Mouse (Mus musculus): Measurements from ENCODE around the gene Atp11a. TPM values are rescaled to one million over a fixed set of nuclear protein-coding genes. Genes with fewer than 3 reads are reported as not detected.

Atp11a gene
- total and polyA plus RNA-seq, 2 experiments from 2014 or later, result 10.5 to 36.1 TPM

DNA sequence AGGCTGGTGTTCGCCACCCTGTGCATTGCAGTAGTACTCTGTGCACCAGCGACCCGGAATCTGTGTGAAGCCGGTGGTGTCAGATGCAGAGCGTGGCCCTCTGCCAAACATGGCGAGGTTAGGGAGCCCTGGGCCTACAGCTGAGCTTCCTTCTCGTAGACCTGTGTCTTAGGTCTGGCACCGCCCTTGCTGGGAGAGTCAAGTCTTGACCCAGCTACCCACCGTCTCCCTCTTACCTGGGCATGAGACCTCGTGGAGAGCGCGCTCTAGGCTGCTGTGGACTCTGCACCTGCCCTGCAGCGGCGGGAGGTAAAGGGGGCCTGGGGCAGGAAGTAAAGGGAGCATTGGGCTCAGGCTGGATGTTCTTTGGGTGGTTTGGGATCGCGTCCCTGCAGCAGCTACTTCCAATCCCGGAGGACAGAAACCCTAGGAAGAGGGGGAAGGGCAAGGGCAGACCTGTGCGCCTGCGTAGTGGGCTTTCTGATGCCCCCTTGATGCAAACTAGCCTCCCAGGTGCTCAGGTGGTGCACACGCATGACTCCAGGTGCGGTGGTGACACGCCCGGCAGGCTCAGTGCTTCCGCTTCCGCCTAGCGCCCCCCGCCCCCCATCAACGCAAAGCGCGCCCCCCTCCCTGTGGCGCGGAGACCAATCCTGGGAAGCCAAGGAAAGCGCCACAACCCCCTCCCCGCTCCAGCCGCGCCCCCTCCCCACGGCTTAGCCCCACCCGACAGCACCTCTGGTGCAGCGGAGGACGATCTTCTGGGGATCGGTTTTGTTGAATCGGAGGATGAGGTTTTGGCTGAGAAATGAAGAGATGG is 158.6 kb downstream of the Atp11a start:
- peak overlapping the region; percentile 65 for H3K4me3 ChIP-seq (ENCODE audit: low read depth, low read length)
- H3K9ac ChIP-seq, result peak overlapping the region; percentile 81
- H3K9me3 ChIP-seq (ENCODE audit: low read length), result no peaks in the 10 kb centered on the region
- H3K4me1 ChIP-seq (ENCODE audit: insufficient read depth), result peaks cover 26% of the 10 kb centered on the region
- no peak; the same call in 1 of the 2 replicates for TF ChIP-seq CTCF (IDR thresholded peaks at IDR 0.05; ENCODE audit: low read depth)
- peak overlapping the region; percentile 86 for H3K27ac ChIP-seq (ENCODE audit: low read depth, low read length)
- DNase-seq (peak; percentile 92), ATAC-seq (peak; percentile 93)
- peak overlapping the region; percentile 90 for H3K4me2 ChIP-seq (ENCODE audit: low read depth)
- WGBS, result 11% methylated on average over 42 of the region's 42 CpGs
- H3K36me3 ChIP-seq (ENCODE audit: insufficient read depth), result no peaks in the 10 kb centered on the region
- H3K27me3 ChIP-seq (ENCODE audit: insufficient read depth, low read length), result no peaks in the 10 kb centered on the region

- ATAC-seq (peak; percentile 27; the same call in 1 of the 2 replicates), DNase-seq (peak; percentile 36)
- Histone ChIP-seq H3K36me3 (ENCODE audit: insufficient read depth) (no peaks in the 10 kb centered on the region), H3K9ac (peak overlapping the region; percentile 81), H3K4me3 (ENCODE audit: low read depth, low read length) (peak overlapping the region; percentile 65), H3K4me1 (ENCODE audit: insufficient read depth) (peaks cover 26% of the 10 kb centered on the region), H3K27ac (ENCODE audit: low read depth, low read length) (peak overlapping the region; percentile 86), H3K4me2 (ENCODE audit: low read depth) (peak overlapping the region; percentile 90), H3K27me3 (ENCODE audit: insufficient read depth, low read length) (no peaks in the 10 kb centered on the region), H3K9me3 (ENCODE audit: low read length) (no peaks in the 10 kb centered on the region)
- no peak for TF ChIP-seq CTCF (IDR thresholded peaks at IDR 0.05; ENCODE audit: low read depth)
- 38% methylated on average over 16 of the region's 16 CpGs for WGBS
Measured at GRCm38 (mm10) chr8:12916156-12916900, 159.5 kb downstream of the Atp11a start.

GRCm38 (mm10) chr8:12917029-12917428 is 160.2 kb downstream of the Atp11a start:
- H3K4me3 ChIP-seq (ENCODE audit: low read depth, low read length), result peak overlapping the region; percentile 65
- H3K27me3 ChIP-seq (ENCODE audit: insufficient read depth, low read length), result no peaks in the 10 kb centered on the region
- peak overlapping the region; percentile 86 for H3K27ac ChIP-seq (ENCODE audit: low read depth, low read length)
- H3K9ac ChIP-seq, result peak overlapping the region; percentile 81
- H3K9me3 ChIP-seq (ENCODE audit: low read length), result no peaks in the 10 kb centered on the region
- TF ChIP-seq CTCF (IDR thresholded peaks at IDR 0.05; ENCODE audit: low read depth), result no peak
- H3K4me1 ChIP-seq (ENCODE audit: insufficient read depth), result peaks cover 26% of the 10 kb centered on the region
- no peak for DNase-seq
- no peaks in the 10 kb centered on the region for H3K36me3 ChIP-seq (ENCODE audit: insufficient read depth)
- 58% methylated on average over 3 of the region's 3 CpGs for WGBS
- ATAC-seq, result no peak
- H3K4me2 ChIP-seq (ENCODE audit: low read depth), result peak overlapping the region; percentile 90

DNA sequence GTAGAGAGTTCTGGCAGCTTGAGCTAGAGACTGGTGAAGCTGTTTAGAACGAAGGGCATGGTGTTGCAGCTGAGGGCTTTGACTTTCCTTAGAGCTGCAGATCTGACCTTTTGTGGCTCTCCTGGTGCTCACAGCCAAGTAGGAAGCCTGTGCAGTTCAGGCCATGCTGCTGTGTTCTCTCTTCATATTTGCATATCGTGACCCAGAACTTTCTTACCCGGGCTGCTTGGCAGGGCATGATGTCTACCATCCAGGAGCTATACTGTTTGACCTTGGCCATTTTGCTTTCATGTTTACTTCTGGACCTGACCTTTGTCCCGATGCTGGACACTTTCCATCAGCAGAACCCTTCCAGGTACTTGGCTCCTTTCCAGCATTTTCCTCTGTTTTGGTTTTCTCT is 161.0 kb downstream of the Atp11a start:
- TF ChIP-seq CTCF (IDR thresholded peaks at IDR 0.05; ENCODE audit: low read depth), result no peak
- H3K9ac ChIP-seq, result peak overlapping the region; percentile 81
- no peak overlapping the region for H3K27ac ChIP-seq (ENCODE audit: low read depth, low read length)
- DNase-seq (no peak), ATAC-seq (no peak)
- H3K4me2 ChIP-seq (ENCODE audit: low read depth), result peak overlapping the region; percentile 90
- peak overlapping the region; percentile 65 for H3K4me3 ChIP-seq (ENCODE audit: low read depth, low read length)
- peaks cover 26% of the 10 kb centered on the region for H3K4me1 ChIP-seq (ENCODE audit: insufficient read depth)
- no peaks in the 10 kb centered on the region for H3K9me3 ChIP-seq (ENCODE audit: low read length)
- WGBS, result 85% methylated on average over 4 of the region's 4 CpGs
- no peaks in the 10 kb centered on the region for H3K36me3 ChIP-seq (ENCODE audit: insufficient read depth)
- no peaks in the 10 kb centered on the region for H3K27me3 ChIP-seq (ENCODE audit: insufficient read depth, low read length)

Other genes starting within 250 kb of the Atp11a start
- gene Spaca7, start 184.0 kb upstream of the Atp11a start, total RNA-seq (2014; rRNA removed), result not detected in 2 replicates
- not detected in 2 replicates for gene Spaca7, start 184.0 kb upstream of the Atp11a start, polyA plus RNA-seq (2015; fragmentation: Nextera tagmentation; extraction: Ambion mirVana)
- 36.4 and 58.0 TPM in 2 replicates for gene Tubgcp3, start 84.8 kb upstream of the Atp11a start, total RNA-seq (2014; rRNA removed)
- 22.1 and 24.4 TPM in 2 replicates for gene Tubgcp3, start 84.8 kb upstream of the Atp11a start, polyA plus RNA-seq (2015; fragmentation: Nextera tagmentation; extraction: Ambion mirVana)
- gene Mcf2l, start 116.8 kb downstream of the Atp11a start, total RNA-seq (2014; rRNA removed), result 371 and 376 TPM in 2 replicates
- gene Mcf2l, start 116.8 kb downstream of the Atp11a start, polyA plus RNA-seq (2015; fragmentation: Nextera tagmentation; extraction: Ambion mirVana), result 89.6 and 118 TPM in 2 replicates